13 mouse cellular contexts compared by ENCODE assay signal in genomic region chr5:8221630-8222029, GRCm38 (mm10).
"Had no signal": no experiment of that assay in that cellular context is flagged by ENCODE, and none has a peak within 500 bp of the region (broad histone marks: within the 10 kb centered on the region; RNA-seq: fewer than 3 reads in every experiment).

No protein-coding gene starts in this region.

- H3K9ac ChIP-seq: liver, embryonic 13.5 days had no signal

- H3K9me3 ChIP-seq: liver, embryonic 13.5 days had no signal

- H3K4me2 ChIP-seq: liver, embryonic 13.5 days; midbrain, embryonic 11.5 days had no signal

- DNase-seq: kidney, adult 2 months; kidney, postnatal 25 days; layer of hippocampus, adult 9-11 months; liver, embryonic 13.5 days; lung, adult 2 months; lung, postnatal 14 days; lung, postnatal 4 days; midbrain, embryonic 14.5 days; thymus, adult 18-20 months; thymus, postnatal 36 days had no signal

- H3K4me1 ChIP-seq: liver, embryonic 13.5 days had no signal

- H3K36me3 ChIP-seq: liver, embryonic 13.5 days had no signal

- H3K27ac ChIP-seq: kidney, postnatal 0 days; layer of hippocampus, adult 2 months; liver, embryonic 13.5 days had no signal

- H3K4me3 ChIP-seq: layer of hippocampus, adult 2 months; liver, embryonic 13.5 days had no signal

- H3K27me3 ChIP-seq: liver, embryonic 13.5 days had no signal
